Mouse (Mus musculus): ENCODE results near the gene Clec3b.

DNA sequence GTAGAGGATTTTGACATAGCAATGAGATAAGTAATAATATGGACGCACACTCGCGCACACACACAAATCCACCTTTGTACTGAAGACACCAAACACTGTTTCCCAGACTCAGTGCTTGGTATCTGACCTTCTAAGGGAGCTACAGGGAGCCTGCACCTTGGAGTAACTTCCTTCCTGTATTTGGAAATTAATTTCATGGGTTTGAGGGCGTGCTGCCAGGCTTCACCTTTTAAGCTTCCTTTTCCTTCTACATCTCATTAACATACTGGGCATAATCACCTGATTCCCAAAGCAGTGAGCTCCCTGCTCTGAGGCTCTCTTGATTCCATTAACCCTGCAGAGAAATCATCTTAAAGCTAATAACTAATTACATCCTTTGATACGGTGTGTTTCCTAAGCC, 35.4 kb downstream of the Clec3b start:
- TF ChIP-seq CTCF (IDR thresholded peaks at IDR 0.05; ENCODE audit: insufficient read depth, low read length) (no peak), POLR2A (IDR thresholded peaks at IDR 0.05; ENCODE audit: borderline replicate concordance, extremely low read depth, low read depth, low read length) (no peak)

Data from lung, adult 2 months (tissue).